Mouse (Mus musculus): ENCODE measurements around the gene Gm35549. TPM values are rescaled to one million over a fixed set of nuclear protein-coding genes. Genes with fewer than 3 reads are reported as not detected.

Gm35549 gene
- polyA plus RNA-seq, 1 experiment from 2014 or later, result 0.56 TPM

DNA sequence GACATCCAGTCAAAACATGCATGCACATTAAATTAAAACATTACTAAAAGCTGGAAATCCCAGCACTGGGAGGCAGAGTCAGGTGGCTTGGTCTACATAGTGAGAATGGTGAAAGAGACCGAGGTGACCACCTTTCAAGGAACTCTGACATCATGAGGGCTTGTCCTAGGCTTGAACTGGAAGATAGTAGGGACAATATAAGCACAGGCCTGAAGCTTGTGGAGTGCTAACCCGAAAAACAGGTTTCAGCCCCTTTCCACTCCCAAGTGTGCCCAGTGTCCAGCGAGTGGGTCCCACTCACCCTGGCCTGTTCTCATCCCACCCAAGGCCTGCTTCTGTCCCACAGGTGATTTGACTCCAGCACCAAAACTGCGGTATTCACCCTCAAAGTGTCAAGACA is 6.6 kb downstream of the Gm35549 start:
- H3K4me1 ChIP-seq (replicated peaks; ENCODE audit: control insufficient read depth, insufficient read depth, low read length), result no peaks in the 10 kb centered on the region
- H3K4me2 ChIP-seq (replicated peaks), result no peak overlapping the region
- peak overlapping the region; percentile 35; the same call in 1 of the 2 replicates for H3K27ac ChIP-seq
- H3K9me3 ChIP-seq (ENCODE audit: control insufficient read depth, low read length), result no peaks in the 10 kb centered on the region
- H3K4me3 ChIP-seq (replicated peaks; ENCODE audit: low read length), result no peak overlapping the region
- peaks cover 24% of the 10 kb centered on the region for H3K36me3 ChIP-seq (replicated peaks; ENCODE audit: control insufficient read depth, insufficient read depth)
- DNase-seq (ENCODE audit: low spot score), result no peak
- H3K27me3 ChIP-seq (ENCODE audit: control insufficient read depth, insufficient read depth, low read length), result no peaks in the 10 kb centered on the region
- H3K9ac ChIP-seq, result no peak overlapping the region
- ATAC-seq (ENCODE audit: low FRiP score), result no peak
- WGBS, result 84% methylated on average over 4 of the region's 4 CpGs

DNA sequence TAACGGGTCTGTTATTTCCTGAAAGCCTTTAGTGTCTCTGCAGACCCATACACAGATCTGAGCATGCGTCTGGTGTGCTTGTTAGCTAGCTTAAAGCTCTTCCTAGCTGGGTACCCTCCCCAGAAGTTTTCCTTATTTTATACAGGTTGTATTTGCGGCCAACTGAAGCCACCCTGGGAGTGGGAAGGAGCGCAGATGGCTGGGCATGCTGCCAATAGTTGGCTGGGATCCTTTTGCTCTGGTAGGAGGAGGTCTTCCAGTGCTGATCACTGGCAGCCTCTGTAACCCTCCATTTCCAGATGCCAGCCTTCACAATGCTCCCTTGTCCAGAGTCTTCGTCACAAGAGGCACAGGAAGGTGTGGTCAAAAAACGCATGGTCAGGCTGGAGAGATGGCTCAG is 7.0 kb downstream of the Gm35549 start:
- 43% methylated on average over 6 of the region's 6 CpGs for WGBS
- Histone ChIP-seq H3K9me3 (ENCODE audit: control insufficient read depth, low read length) (no peaks in the 10 kb centered on the region), H3K36me3 (replicated peaks; ENCODE audit: control insufficient read depth, insufficient read depth) (peaks cover 24% of the 10 kb centered on the region), H3K4me1 (replicated peaks; ENCODE audit: control insufficient read depth, insufficient read depth, low read length) (no peaks in the 10 kb centered on the region), H3K4me2 (replicated peaks) (no peak overlapping the region), H3K27ac (peak overlapping the region; percentile 54), H3K9ac (no peak overlapping the region), H3K27me3 (ENCODE audit: control insufficient read depth, insufficient read depth, low read length) (no peaks in the 10 kb centered on the region), H3K4me3 (replicated peaks; ENCODE audit: low read length) (no peak overlapping the region)
- peak; percentile 78 for DNase-seq (ENCODE audit: low spot score)
- peak; percentile 88 for ATAC-seq (ENCODE audit: low FRiP score)

DNA sequence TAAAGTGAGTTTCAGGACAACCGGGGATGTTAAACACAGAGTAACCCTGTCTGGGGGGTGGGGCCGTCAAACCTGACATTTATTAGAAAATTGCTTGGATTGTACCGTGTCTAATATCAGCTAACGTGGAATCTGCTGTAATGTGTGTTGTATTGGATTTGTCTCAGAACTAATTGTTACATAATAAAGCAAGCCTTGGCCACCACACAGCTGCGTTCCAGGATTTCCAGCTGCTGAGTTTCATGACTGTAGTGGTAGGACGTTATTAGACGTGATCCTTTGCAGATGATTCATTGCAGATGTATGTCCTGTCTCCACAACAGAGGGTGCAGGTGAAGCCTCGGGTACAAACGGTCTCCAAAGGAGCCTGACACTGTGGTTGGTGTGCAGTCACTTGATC is 7.7 kb downstream of the Gm35549 start:
- no peaks in the 10 kb centered on the region for H3K4me1 ChIP-seq (replicated peaks; ENCODE audit: control insufficient read depth, insufficient read depth, low read length)
- no peaks in the 10 kb centered on the region for H3K9me3 ChIP-seq (ENCODE audit: control insufficient read depth, low read length)
- H3K36me3 ChIP-seq (replicated peaks; ENCODE audit: control insufficient read depth, insufficient read depth), result peaks cover 24% of the 10 kb centered on the region
- WGBS, result 67% methylated on average over 9 of the region's 9 CpGs
- H3K27me3 ChIP-seq (ENCODE audit: control insufficient read depth, insufficient read depth, low read length), result no peaks in the 10 kb centered on the region
- no peak overlapping the region for H3K4me2 ChIP-seq (replicated peaks)
- ATAC-seq (ENCODE audit: low FRiP score) (no peak), DNase-seq (ENCODE audit: low spot score) (no peak)
- no peak overlapping the region for H3K4me3 ChIP-seq (replicated peaks; ENCODE audit: low read length)
- peak overlapping the region; percentile 54 for H3K27ac ChIP-seq
- no peak overlapping the region for H3K9ac ChIP-seq

DNA sequence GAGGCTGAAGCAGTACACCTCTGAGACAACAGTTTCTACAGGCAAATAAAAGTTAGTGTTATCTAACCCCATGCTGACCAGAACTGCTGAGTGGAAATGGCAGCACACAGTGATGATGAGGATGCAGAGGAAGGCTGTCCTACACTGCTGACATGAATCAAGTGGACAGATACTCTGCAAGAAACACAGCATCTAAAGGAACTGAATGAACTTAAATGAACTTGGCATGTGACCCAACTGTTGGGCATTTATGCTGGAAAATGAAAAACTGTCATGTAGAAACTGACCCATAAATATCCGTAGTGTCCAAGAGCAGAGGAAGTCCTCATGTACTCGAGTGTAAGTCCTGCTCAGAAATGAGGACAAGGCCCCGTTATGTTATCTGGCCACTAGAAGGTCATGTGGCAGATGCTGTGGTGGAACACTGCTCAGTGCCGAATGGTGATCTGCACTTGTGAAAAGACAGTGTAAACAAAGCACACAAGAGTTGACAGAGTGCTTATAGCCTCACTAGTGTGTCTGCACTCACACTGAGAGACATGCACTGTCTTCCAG is 13.9 kb downstream of the Gm35549 start:
- Histone ChIP-seq H3K4me3 (replicated peaks; ENCODE audit: low read length) (no peak overlapping the region), H3K36me3 (replicated peaks; ENCODE audit: control insufficient read depth, insufficient read depth) (peaks cover 71% of the 10 kb centered on the region)
- DNase-seq (ENCODE audit: low spot score), result no peak

DNA sequence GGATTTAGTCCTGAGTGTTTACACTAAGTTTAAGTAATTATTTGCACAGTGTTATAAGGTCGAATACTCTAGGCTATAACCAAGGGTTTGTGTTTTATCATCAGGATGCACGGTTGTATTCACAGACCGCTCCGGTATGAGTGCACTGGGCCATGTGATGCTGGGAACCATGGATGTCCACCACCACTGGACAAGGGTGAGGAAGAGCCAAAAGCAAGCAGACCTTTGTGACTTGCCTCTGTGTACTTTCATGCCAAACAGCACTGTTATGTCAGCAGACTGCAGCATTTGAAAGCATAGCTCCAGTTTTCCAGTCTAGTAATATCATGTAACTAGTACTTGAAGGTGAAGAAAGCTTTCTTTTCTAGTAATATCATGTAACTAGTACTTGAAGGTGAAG is 17.1 kb downstream of the Gm35549 start:
- 97% methylated on average over 4 of the region's 4 CpGs for WGBS
- H3K36me3 ChIP-seq (replicated peaks; ENCODE audit: control insufficient read depth, insufficient read depth), result peaks cover 75% of the 10 kb centered on the region
- no peaks in the 10 kb centered on the region for H3K9me3 ChIP-seq (ENCODE audit: control insufficient read depth, low read length)
- ATAC-seq (ENCODE audit: low FRiP score) (no peak), DNase-seq (ENCODE audit: low spot score) (no peak)
- no peaks in the 10 kb centered on the region for H3K4me1 ChIP-seq (replicated peaks; ENCODE audit: control insufficient read depth, insufficient read depth, low read length)
- no peaks in the 10 kb centered on the region for H3K27me3 ChIP-seq (ENCODE audit: control insufficient read depth, insufficient read depth, low read length)
- H3K4me3 ChIP-seq (replicated peaks; ENCODE audit: low read length), result no peak overlapping the region
- H3K27ac ChIP-seq, result no peak overlapping the region
- H3K9ac ChIP-seq, result no peak overlapping the region
- no peak overlapping the region for H3K4me2 ChIP-seq (replicated peaks)

More for the DNA sequence above, 13.9 kb downstream of the Gm35549 start:
- WGBS, result 81% methylated on average over 4 of the region's 4 CpGs
- no peak for ATAC-seq (ENCODE audit: low FRiP score)
- Histone ChIP-seq H3K4me2 (replicated peaks) (no peak overlapping the region), H3K4me1 (replicated peaks; ENCODE audit: control insufficient read depth, insufficient read depth, low read length) (no peaks in the 10 kb centered on the region), H3K27me3 (ENCODE audit: control insufficient read depth, insufficient read depth, low read length) (no peaks in the 10 kb centered on the region), H3K9me3 (ENCODE audit: control insufficient read depth, low read length) (no peaks in the 10 kb centered on the region), H3K9ac (no peak overlapping the region), H3K27ac (no peak overlapping the region)

DNA sequence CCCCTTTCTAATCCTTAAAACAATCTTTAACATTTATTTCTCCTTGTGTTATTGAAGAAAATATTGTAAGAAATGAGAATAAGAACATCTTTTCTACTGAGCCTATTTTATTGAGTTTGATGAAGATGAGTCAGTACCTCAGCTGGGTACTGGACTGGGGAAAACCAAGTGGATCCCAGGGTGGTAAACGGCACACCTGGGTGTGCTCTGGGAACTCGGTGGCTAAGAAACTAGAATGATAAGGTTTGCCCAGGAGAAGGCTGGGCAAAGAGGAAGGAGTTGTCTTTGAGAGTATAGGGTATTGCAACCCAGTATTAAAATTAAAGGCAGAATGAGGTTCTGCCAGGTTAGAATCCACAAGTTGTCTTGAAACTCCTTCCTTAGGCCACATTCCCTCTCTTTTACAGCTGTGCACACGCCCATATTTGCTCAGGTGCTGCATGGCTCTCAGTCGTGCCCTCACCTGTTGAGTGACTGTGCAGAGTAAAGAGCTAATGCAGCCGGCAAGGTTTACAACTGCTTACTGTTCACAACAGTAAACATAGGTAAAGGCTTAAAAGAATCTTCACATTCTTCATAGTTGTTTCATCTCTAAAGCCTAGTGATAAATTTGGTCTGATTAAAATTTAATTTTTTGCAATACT is 20.3 kb downstream of the Gm35549 start:
- 89% methylated on average over 5 of the region's 5 CpGs for WGBS
- H3K27ac ChIP-seq, result no peak overlapping the region
- H3K9ac ChIP-seq, result no peak overlapping the region
- no peaks in the 10 kb centered on the region for H3K4me1 ChIP-seq (replicated peaks; ENCODE audit: control insufficient read depth, insufficient read depth, low read length)
- H3K4me3 ChIP-seq (replicated peaks; ENCODE audit: low read length), result no peak overlapping the region
- peaks cover 86% of the 10 kb centered on the region for H3K36me3 ChIP-seq (replicated peaks; ENCODE audit: control insufficient read depth, insufficient read depth)
- no peaks in the 10 kb centered on the region for H3K27me3 ChIP-seq (ENCODE audit: control insufficient read depth, insufficient read depth, low read length)
- ATAC-seq (ENCODE audit: low FRiP score), result no peak
- no peaks in the 10 kb centered on the region for H3K9me3 ChIP-seq (ENCODE audit: control insufficient read depth, low read length)
- no peak overlapping the region for H3K4me2 ChIP-seq (replicated peaks)
- DNase-seq (ENCODE audit: low spot score), result no peak

DNA sequence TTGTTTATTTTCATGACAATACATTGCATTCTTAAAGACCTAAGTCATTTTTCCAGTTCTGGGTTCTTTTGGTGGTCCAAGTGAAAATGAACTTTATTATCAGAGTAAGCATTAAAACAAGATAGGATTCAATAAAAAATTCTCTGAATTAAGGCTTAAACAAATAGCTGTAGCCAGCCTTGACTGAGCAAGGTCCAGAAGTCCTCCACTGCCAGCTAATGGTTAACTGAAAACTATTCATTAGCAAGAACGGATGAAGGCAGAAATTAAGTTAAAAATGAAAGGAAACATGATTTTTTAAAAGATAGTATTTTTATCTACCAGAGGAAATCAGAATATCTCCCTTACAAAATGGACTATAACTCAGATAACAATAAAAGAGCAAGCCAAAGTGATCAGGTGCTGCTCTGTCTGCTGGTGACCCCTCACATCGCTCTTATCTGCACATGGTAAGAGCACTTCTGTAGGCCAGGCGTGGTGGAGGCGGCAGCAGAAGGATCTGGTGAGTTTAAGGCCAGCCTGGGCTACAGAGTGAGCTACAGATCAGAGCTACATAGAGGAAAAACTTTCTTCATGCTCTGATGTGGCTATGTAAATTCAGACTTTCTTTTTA is 28.5 kb downstream of the Gm35549 start:
- H3K4me2 ChIP-seq (replicated peaks), result no peak overlapping the region
- H3K9ac ChIP-seq, result no peak overlapping the region
- DNase-seq (ENCODE audit: low spot score), result no peak
- no peak for ATAC-seq (ENCODE audit: low FRiP score)
- no peak overlapping the region for H3K4me3 ChIP-seq (replicated peaks; ENCODE audit: low read length)
- H3K4me1 ChIP-seq (replicated peaks; ENCODE audit: control insufficient read depth, insufficient read depth, low read length), result no peaks in the 10 kb centered on the region
- H3K27me3 ChIP-seq (ENCODE audit: control insufficient read depth, insufficient read depth, low read length), result no peaks in the 10 kb centered on the region
- H3K27ac ChIP-seq, result no peak overlapping the region
- WGBS, result 88% methylated on average over 4 of the region's 4 CpGs
- H3K9me3 ChIP-seq (ENCODE audit: control insufficient read depth, low read length), result no peaks in the 10 kb centered on the region
- H3K36me3 ChIP-seq (replicated peaks; ENCODE audit: control insufficient read depth, insufficient read depth), result peaks cover 58% of the 10 kb centered on the region

DNA sequence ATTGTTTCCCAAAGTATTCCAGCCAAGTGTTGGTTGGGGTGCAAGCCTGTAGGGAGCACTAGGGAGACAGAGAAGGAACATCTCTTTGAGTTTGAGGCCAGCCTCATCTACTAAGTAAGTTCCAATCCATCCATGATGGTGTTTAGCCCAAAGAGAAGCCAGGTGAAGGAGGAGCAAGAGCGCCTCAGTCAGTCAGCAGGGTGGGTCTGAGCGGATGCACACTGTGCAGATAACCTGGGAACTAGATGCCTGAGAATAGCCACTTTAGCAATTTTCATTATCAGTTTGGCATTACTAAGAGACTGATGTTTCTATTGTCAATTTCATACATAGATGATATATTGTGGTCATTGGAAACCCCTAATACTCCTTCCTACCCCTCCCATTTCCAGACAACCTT is 29.1 kb downstream of the Gm35549 start:
- Histone ChIP-seq H3K27me3 (ENCODE audit: control insufficient read depth, insufficient read depth, low read length) (no peaks in the 10 kb centered on the region), H3K4me1 (replicated peaks; ENCODE audit: control insufficient read depth, insufficient read depth, low read length) (no peaks in the 10 kb centered on the region), H3K27ac (no peak overlapping the region), H3K4me3 (replicated peaks; ENCODE audit: low read length) (no peak overlapping the region), H3K4me2 (replicated peaks) (no peak overlapping the region), H3K9me3 (ENCODE audit: control insufficient read depth, low read length) (no peaks in the 10 kb centered on the region), H3K9ac (no peak overlapping the region), H3K36me3 (replicated peaks; ENCODE audit: control insufficient read depth, insufficient read depth) (peaks cover 58% of the 10 kb centered on the region)
- ATAC-seq (ENCODE audit: low FRiP score), result no peak
- 95% methylated on average over 2 of the region's 2 CpGs for WGBS
- DNase-seq (ENCODE audit: low spot score), result no peak

DNA sequence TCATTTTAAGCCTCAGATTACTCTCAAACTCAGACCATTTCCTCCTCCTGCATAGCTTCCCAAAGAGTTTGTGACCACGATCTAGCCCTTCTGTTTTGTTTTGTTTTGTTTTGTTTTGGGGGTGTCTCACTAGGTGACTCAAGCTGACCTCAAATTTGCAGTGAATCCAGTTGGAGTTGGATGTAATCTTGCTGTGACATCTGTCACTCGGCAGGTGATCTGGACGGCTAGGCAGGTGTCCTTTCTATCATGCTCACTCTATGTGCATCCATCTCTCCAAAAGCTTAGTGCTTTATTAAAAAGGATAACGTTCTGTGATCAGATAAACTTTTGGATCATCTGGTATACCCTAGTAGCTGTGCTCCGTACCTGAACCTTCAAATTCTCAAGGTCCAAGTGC is 31.4 kb downstream of the Gm35549 start:
- Histone ChIP-seq H3K9ac (no peak overlapping the region), H3K36me3 (replicated peaks; ENCODE audit: control insufficient read depth, insufficient read depth) (peaks cover 45% of the 10 kb centered on the region), H3K27ac (no peak overlapping the region), H3K4me2 (replicated peaks) (no peak overlapping the region), H3K9me3 (ENCODE audit: control insufficient read depth, low read length) (no peaks in the 10 kb centered on the region), H3K27me3 (ENCODE audit: control insufficient read depth, insufficient read depth, low read length) (no peaks in the 10 kb centered on the region), H3K4me3 (replicated peaks; ENCODE audit: low read length) (no peak overlapping the region), H3K4me1 (replicated peaks; ENCODE audit: control insufficient read depth, insufficient read depth, low read length) (no peaks in the 10 kb centered on the region)
- DNase-seq (ENCODE audit: low spot score) (no peak), ATAC-seq (ENCODE audit: low FRiP score) (no peak)
- 94% methylated on average over 5 of the region's 5 CpGs for WGBS
